Comparison of ENCODE assay signal across 21 mouse cellular contexts in genomic region chr1:157462336-157462735, GRCm38 (mm10). TPM values are rescaled to one million over a fixed set of nuclear protein-coding genes. Genes with fewer than 3 reads are reported as not detected.
"Had no signal": no experiment of that assay in that cellular context is flagged by ENCODE, and none has a peak within 500 bp of the region (broad histone marks: within the 10 kb centered on the region; RNA-seq: fewer than 3 reads in every experiment).

No protein-coding gene starts in this region.

- H3K9me3 ChIP-seq: liver, embryonic 15.5 days; lung, embryonic 15.5 days; megakaryocyte, embryonic 14.5 days; midbrain, embryonic 13.5 days; midbrain, embryonic 15.5 days; neural tube, embryonic 12.5 days; stomach, embryonic 15.5 days had no signal

- ATAC-seq: liver, postnatal 0 days; lung, postnatal 0 days; midbrain, embryonic 13.5 days; midbrain, embryonic 15.5 days had no signal

- H3K27me3 ChIP-seq: liver, embryonic 15.5 days; lung, embryonic 15.5 days; megakaryocyte, embryonic 14.5 days; midbrain, embryonic 13.5 days; midbrain, embryonic 15.5 days; neural tube, embryonic 12.5 days; stomach, embryonic 15.5 days had no signal

- H3K4me3 ChIP-seq: liver, embryonic 15.5 days; lung, embryonic 15.5 days; megakaryocyte, embryonic 14.5 days; midbrain, embryonic 13.5 days; midbrain, embryonic 15.5 days; neural tube, embryonic 12.5 days; stomach, embryonic 15.5 days had no signal

- H3K4me2 ChIP-seq: liver, embryonic 15.5 days; lung, embryonic 15.5 days; midbrain, embryonic 11.5 days; midbrain, embryonic 13.5 days; midbrain, embryonic 15.5 days; neural tube, embryonic 12.5 days; stomach, embryonic 15.5 days had no signal

- H3K4me1 ChIP-seq: stomach, embryonic 15.5 days had no signal

- H3K36me3 ChIP-seq: liver, embryonic 15.5 days; lung, embryonic 15.5 days; midbrain, embryonic 13.5 days; midbrain, embryonic 15.5 days; neural tube, embryonic 12.5 days; stomach, embryonic 15.5 days had no signal

- H3K27ac ChIP-seq: liver, embryonic 15.5 days; lung, embryonic 15.5 days; macrophage; midbrain, embryonic 13.5 days; midbrain, embryonic 15.5 days; neural tube, embryonic 12.5 days; stomach, embryonic 15.5 days had no signal

- H3K9ac ChIP-seq: liver, embryonic 15.5 days; liver, postnatal 0 days; lung, embryonic 15.5 days; midbrain, embryonic 13.5 days; midbrain, embryonic 15.5 days; neural tube, embryonic 12.5 days; stomach, embryonic 15.5 days had no signal

- DNase-seq: liver, postnatal 0 days; lung, adult 2 months; lung, postnatal 14 days; lung, postnatal 36 days; right cerebral cortex, postnatal 14 days; right cerebral cortex, postnatal 4 days; spleen, adult 18-20 months; thymus, adult 2 months; thymus, postnatal 14 days; thymus, postnatal 36 days had no signal

RNA-seq across cellular contexts. Expression of gene Sec16b, which starts 44.2 kb away (rescaled TPM):
- total RNA-seq: monocyte, adult 5-6 weeks had no signal
- polyA plus RNA-seq: macrophage had no signal
